Mouse (Mus musculus): Measurements from ENCODE around the gene Unc5c. TPM values are rescaled to one million over a fixed set of nuclear protein-coding genes. Genes with fewer than 3 reads are reported as not detected.

Gene Unc5c
- polyA plus RNA-seq, 1 experiment, result 0.15 TPM

DNA sequence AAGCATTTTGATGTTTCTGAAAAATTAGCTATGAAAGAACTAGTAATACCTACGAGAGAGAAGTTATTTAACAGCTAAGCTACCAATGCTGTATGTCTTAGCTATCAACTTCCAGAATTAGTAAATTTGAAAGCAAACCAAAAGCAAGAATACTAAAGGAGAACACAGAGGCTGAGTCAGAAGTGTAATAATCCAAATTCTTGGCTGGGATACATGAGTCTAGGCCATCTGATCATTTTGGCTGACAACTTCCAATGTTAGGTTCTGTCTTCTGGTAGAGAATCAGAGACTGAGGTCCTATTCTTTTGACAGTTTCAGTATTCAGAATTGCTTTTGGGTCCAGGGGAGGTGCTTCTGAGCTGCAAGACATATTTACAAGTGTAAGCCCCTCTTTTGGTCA is 188.9 kb downstream of the Unc5c start:
- no peak overlapping the region for H3K27ac ChIP-seq (ENCODE audit: insufficient read depth, low read depth, low read length)
- WGBS, result 72% methylated on average over 1 of the region's 1 CpGs
- no peaks in the 10 kb centered on the region for H3K27me3 ChIP-seq (ENCODE audit: control insufficient read depth, insufficient read depth, low read length)
- TF ChIP-seq POLR2A (IDR thresholded peaks at IDR 0.05; ENCODE audit: low read depth, low read length) (no peak), CTCF (IDR thresholded peaks at IDR 0.05; ENCODE audit: extremely low read depth, insufficient read length, insufficient replicate concordance, low read depth, low read length) (no peak)
- no peaks in the 10 kb centered on the region for H3K4me1 ChIP-seq (ENCODE audit: control insufficient read depth, insufficient read depth, insufficient read length, low read length)
- H3K4me3 ChIP-seq (ENCODE audit: low read depth, low read length), result no peak overlapping the region
- H3K36me3 ChIP-seq (ENCODE audit: control insufficient read depth, insufficient read depth, low read length), result no peaks in the 10 kb centered on the region

DNA sequence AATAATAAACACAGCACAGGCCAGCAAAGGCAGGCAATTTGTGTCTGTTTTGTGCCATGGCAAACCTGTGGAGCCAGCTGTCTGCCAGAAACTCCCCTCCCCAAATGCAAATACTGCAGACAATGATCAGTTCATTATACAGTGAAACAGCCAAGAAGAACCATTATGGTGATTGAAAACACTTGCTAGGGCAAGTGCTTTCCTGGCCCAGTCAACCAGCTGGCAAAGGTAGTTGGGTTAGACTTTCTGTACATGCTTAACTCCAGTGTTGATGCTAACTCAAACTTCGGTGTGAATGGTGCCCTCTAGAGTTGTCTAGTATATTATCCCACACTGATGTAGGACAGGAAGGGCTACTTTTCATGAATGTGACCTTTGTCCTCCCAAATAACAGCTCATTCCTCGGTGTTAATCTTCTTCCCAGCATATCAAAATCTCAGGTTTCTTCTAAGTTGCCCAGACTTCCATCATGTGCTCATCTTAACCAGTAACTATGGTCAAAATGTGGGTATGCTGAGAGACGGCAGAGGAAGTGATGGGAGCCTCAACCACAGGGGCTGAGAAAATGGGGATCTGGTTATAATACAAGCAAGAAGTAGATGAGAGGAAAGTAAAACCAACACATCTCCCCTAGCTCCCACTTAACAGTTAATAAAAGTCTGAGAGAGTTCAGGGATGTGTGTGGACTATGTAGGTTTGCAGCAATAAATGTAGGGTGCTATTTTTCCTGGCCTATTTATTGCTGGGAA is 194.2 kb downstream of the Unc5c start:
- H3K36me3 ChIP-seq (ENCODE audit: control insufficient read depth, insufficient read depth, low read length), result no peaks in the 10 kb centered on the region
- 56% methylated on average over 3 of the region's 3 CpGs for WGBS
- H3K4me3 ChIP-seq (ENCODE audit: low read depth, low read length), result no peak overlapping the region
- TF ChIP-seq POLR2A (IDR thresholded peaks at IDR 0.05; ENCODE audit: low read depth, low read length), result no peak
- TF ChIP-seq CTCF (IDR thresholded peaks at IDR 0.05; ENCODE audit: extremely low read depth, insufficient read length, insufficient replicate concordance, low read depth, low read length), result no peak
- no peaks in the 10 kb centered on the region for H3K4me1 ChIP-seq (ENCODE audit: control insufficient read depth, insufficient read depth, insufficient read length, low read length)
- H3K27me3 ChIP-seq (ENCODE audit: control insufficient read depth, insufficient read depth, low read length), result no peaks in the 10 kb centered on the region
- H3K27ac ChIP-seq (ENCODE audit: insufficient read depth, low read depth, low read length), result no peak overlapping the region

DNA sequence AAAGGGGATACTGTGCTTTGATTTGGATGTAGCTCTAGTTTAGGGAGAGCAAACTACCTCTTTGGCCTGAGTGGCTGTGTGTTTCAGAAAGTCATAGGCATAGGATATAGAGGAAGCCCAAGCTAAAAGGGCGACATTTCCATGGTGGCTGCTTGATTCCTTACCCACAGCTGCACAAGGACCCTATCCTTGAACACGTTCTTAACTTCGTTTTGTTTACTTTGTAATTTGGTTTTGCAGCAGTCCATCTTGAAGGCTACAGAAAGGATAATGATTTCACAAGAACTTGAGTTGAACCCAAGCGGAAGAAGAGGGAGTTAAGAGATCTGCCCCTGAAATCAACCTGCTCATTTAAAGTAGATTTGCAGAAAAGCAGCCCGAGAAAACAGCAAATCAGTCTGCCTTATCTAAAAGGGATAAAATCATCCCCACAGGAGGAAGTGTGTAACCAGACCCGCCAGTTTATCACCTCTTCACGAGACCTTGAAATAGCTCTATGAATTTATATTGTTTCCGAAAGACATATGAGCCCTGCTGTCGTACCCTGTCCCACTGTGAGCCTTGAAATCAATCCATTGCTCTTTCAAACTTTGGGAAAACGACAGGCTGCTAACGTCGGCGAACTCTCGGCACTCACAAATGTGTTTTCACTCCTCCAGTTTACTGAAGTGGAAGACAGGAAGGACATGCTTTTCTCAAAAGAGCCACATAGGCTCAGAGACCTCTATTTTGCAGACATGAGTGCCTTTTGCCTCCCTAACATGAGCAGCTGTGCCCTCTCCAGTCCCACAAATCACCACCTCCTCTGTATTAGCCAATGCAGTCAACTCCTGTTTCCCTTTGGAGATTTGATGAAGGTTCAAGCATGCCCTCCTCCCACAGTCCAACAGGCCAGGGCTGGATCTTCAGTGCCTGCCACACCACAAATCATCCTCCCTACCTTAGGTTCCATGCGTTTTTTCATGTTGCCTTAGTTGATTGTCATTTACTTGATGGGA is 195.3 kb downstream of the Unc5c start:
- Histone ChIP-seq H3K4me1 (ENCODE audit: control insufficient read depth, insufficient read depth, insufficient read length, low read length) (no peaks in the 10 kb centered on the region), H3K27ac (ENCODE audit: insufficient read depth, low read depth, low read length) (no peak overlapping the region)
- WGBS, result 45% methylated on average over 15 of the region's 15 CpGs

DNA sequence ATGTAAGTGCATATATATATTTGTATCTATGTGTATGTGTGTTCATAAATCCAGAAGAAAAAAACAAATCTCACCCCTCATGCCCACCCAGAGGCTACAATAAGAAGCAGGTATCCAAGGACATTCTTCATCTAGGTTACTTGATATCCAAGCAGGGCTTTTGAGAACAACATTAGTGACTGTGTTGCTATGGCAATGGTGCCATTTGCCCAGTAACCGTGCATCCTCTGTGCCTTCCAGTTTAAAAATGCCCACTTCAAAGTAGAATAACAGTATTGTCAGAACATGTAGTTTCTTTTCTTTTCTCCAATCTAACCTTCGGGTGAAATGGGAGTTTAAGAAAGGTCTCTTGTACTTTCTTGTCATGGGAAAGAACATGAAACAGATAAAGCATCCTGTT is 224.1 kb downstream of the Unc5c start:
- H3K27ac ChIP-seq (ENCODE audit: insufficient read depth, low read depth, low read length), result no peak overlapping the region
- 66% methylated on average over 2 of the region's 2 CpGs for WGBS
- H3K27me3 ChIP-seq (ENCODE audit: control insufficient read depth, insufficient read depth, low read length), result no peaks in the 10 kb centered on the region
- no peaks in the 10 kb centered on the region for H3K4me1 ChIP-seq (ENCODE audit: control insufficient read depth, insufficient read depth, insufficient read length, low read length)
- H3K4me3 ChIP-seq (ENCODE audit: low read depth, low read length), result no peak overlapping the region
- no peak for TF ChIP-seq CTCF (IDR thresholded peaks at IDR 0.05; ENCODE audit: extremely low read depth, insufficient read length, insufficient replicate concordance, low read depth, low read length)
- no peaks in the 10 kb centered on the region for H3K36me3 ChIP-seq (ENCODE audit: control insufficient read depth, insufficient read depth, low read length)

More for the DNA sequence above, 195.3 kb downstream of the Unc5c start:
- Histone ChIP-seq H3K4me3 (ENCODE audit: low read depth, low read length) (no peak overlapping the region), H3K36me3 (ENCODE audit: control insufficient read depth, insufficient read depth, low read length) (no peaks in the 10 kb centered on the region), H3K27me3 (ENCODE audit: control insufficient read depth, insufficient read depth, low read length) (no peaks in the 10 kb centered on the region)
- TF ChIP-seq POLR2A (IDR thresholded peaks at IDR 0.05; ENCODE audit: low read depth, low read length) (no peak), CTCF (IDR thresholded peaks at IDR 0.05; ENCODE audit: extremely low read depth, insufficient read length, insufficient replicate concordance, low read depth, low read length) (no peak)

DNA sequence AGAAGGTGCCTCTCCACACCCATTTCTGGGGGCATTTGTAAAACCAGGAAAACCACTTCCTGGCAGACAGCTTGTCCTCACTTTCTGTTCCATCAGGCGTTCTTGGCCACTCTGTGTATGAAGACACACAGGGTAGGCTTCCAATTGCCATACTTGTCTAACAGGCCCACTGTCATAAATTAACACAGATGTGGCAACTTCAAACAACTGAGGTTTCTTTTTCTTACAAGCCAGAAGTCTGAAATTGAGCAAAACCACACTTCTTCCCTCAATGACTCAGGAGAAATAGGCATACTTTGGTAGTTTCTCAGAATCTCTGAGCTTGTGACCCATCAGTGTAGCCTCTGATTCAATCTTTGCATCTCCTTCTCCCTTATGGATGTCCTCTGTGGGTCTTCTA is 225.7 kb downstream of the Unc5c start:
- H3K4me3 ChIP-seq (ENCODE audit: low read depth, low read length), result no peak overlapping the region
- no peaks in the 10 kb centered on the region for H3K4me1 ChIP-seq (ENCODE audit: control insufficient read depth, insufficient read depth, insufficient read length, low read length)
- no peaks in the 10 kb centered on the region for H3K27me3 ChIP-seq (ENCODE audit: control insufficient read depth, insufficient read depth, low read length)
- 60% methylated on average over 1 of the region's 1 CpGs for WGBS
- no peak overlapping the region for H3K27ac ChIP-seq (ENCODE audit: insufficient read depth, low read depth, low read length)
- TF ChIP-seq POLR2A (IDR thresholded peaks at IDR 0.05; ENCODE audit: low read depth, low read length) (no peak), CTCF (IDR thresholded peaks at IDR 0.05; ENCODE audit: extremely low read depth, insufficient read length, insufficient replicate concordance, low read depth, low read length) (no peak)
- no peaks in the 10 kb centered on the region for H3K36me3 ChIP-seq (ENCODE audit: control insufficient read depth, insufficient read depth, low read length)

DNA sequence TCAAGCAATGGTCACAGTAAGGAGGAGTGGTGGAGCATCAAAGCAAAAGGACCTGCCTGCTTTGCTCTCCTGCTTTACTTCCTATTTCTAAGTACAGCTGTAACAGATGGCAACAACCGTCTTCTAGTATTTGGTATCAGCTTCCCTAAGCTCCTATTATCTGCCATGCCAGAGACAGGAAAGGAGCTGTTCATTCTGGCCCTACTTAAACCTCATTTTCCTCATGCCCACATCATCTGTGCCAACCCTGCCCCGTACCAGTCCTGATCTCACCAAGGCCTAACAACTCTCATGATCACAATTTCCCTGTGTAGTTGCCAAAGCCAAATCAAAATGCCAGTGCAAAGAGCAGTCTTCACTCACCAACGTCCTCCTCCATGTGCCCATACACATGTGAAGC is 226.4 kb downstream of the Unc5c start:
- 58% methylated on average over 3 of the region's 3 CpGs for WGBS

DNA sequence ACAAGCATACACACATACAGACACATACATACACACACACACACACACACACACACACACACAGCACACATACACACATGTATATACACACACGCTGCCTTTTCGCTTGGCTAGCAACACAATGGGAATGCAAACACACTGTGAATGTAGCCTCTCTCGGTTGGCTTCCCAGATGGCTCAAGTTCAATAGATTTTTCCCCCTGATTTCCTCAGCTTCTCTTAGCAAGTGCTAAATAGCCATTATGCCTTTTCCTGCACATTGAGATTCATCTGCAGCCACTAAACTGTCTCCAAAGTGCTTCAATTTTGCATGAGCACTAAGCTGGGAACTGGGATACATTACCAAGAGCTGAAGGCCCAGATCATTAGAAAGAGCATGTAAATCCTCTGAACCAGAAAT is 226.8 kb downstream of the Unc5c start:
- H3K4me1 ChIP-seq (ENCODE audit: control insufficient read depth, insufficient read depth, insufficient read length, low read length), result no peaks in the 10 kb centered on the region
- WGBS, result 81% methylated on average over 3 of the region's 3 CpGs
- TF ChIP-seq POLR2A (IDR thresholded peaks at IDR 0.05; ENCODE audit: low read depth, low read length) (no peak), CTCF (IDR thresholded peaks at IDR 0.05; ENCODE audit: extremely low read depth, insufficient read length, insufficient replicate concordance, low read depth, low read length) (no peak)
- no peak overlapping the region for H3K27ac ChIP-seq (ENCODE audit: insufficient read depth, low read depth, low read length)
- H3K27me3 ChIP-seq (ENCODE audit: control insufficient read depth, insufficient read depth, low read length), result no peaks in the 10 kb centered on the region
- H3K4me3 ChIP-seq (ENCODE audit: low read depth, low read length), result no peak overlapping the region
- H3K36me3 ChIP-seq (ENCODE audit: control insufficient read depth, insufficient read depth, low read length), result no peaks in the 10 kb centered on the region

More for the DNA sequence above, 226.4 kb downstream of the Unc5c start:
- Histone ChIP-seq H3K36me3 (ENCODE audit: control insufficient read depth, insufficient read depth, low read length) (no peaks in the 10 kb centered on the region), H3K27ac (ENCODE audit: insufficient read depth, low read depth, low read length) (no peak overlapping the region), H3K4me1 (ENCODE audit: control insufficient read depth, insufficient read depth, insufficient read length, low read length) (no peaks in the 10 kb centered on the region), H3K4me3 (ENCODE audit: low read depth, low read length) (no peak overlapping the region), H3K27me3 (ENCODE audit: control insufficient read depth, insufficient read depth, low read length) (no peaks in the 10 kb centered on the region)
- TF ChIP-seq POLR2A (IDR thresholded peaks at IDR 0.05; ENCODE audit: low read depth, low read length), result no peak
- TF ChIP-seq CTCF (IDR thresholded peaks at IDR 0.05; ENCODE audit: extremely low read depth, insufficient read length, insufficient replicate concordance, low read depth, low read length), result no peak

All from small intestine, adult 2 months (tissue).